Mouse (Mus musculus) neural tube, embryonic 13.5 days (tissue): ENCODE data around the gene Ikbkg. TPM values are rescaled to one million over a fixed set of nuclear protein-coding genes. Genes with fewer than 3 reads are reported as not detected.
"Not testable (repeated sequence)": the region's sequence is repeated elsewhere in the genome, so short reads cannot be mapped to it uniquely, and the experiment has no call there.

Source experiments
- ATAC-seq: fragments of 200-750 bp; cut with Nextera tagmentation; 2 replicates; pipeline ENCODE4 v1.8.0; 2017; ENCODE audit warnings: low read depth, mild to moderate bottlenecking, moderate TSS enrichment, moderate library complexity
- H3K27ac ChIP-seq: fragments of 300-500 bp; sonication (generic); replicated peaks from 2 replicates; pipeline ENCODE4 v1.5.1; 2015; ENCODE audit warnings: moderate library complexity, mild to moderate bottlenecking, inconsistent platforms
- H3K27me3 ChIP-seq: fragments of 300-500 bp; sonication (generic); 2 replicates; pipeline ENCODE4 v1.6.1; 2015; ENCODE audit warnings: mild to moderate bottlenecking, inconsistent platforms
- H3K36me3 ChIP-seq: fragments of 300-500 bp; sonication (generic); 2 replicates; pipeline ENCODE4 v1.6.1; 2015; ENCODE audit warnings: mild to moderate bottlenecking, inconsistent platforms
- H3K4me1 ChIP-seq: fragments of 300-500 bp; sonication (generic); replicated peaks from 2 replicates; pipeline ENCODE4 v1.6.1; 2015; ENCODE audit warnings: inconsistent platforms
- H3K4me2 ChIP-seq: fragments of 300-500 bp; sonication (generic); 2 replicates; pipeline ENCODE4 v1.6.1; 2015; ENCODE audit warnings: inconsistent platforms, mild to moderate bottlenecking, moderate library complexity
- H3K4me3 ChIP-seq: fragments of 300-500 bp; sonication (generic); 2 replicates; pipeline ENCODE4 v1.5.1; 2015; ENCODE audit warnings: mild to moderate bottlenecking, inconsistent platforms
- H3K9ac ChIP-seq: fragments of 300-500 bp; sonication (generic); 2 replicates; pipeline ENCODE4 v1.6.1; 2015; ENCODE audit warnings: moderate library complexity, mild to moderate bottlenecking, inconsistent platforms
- H3K9me3 ChIP-seq: fragments of 300-500 bp; sonication (generic); 2 replicates; pipeline ENCODE4 v1.6.1; 2016; ENCODE audit warnings: inconsistent platforms
- WGBS: fragments of 180-500 bp; shearing (Covaris S2); methylation state at CpG from one replicate; pipeline ENCODE4 v1.1.7; 2015; 5-methylcytosine and 5-hydroxymethylcytosine counted together
- polyA plus RNA-seq: library from polyadenylated mRNA; unstranded; fragments of >200 nt; fragmentation: Nextera tagmentation; extraction: Ambion mirVana; gene quantifications from 2 replicates; pipeline ENCODE4 v1.2.1, GENCODE M21; 2015

Ikbkg gene
- polyA plus RNA-seq, result 16.7 and 16.8 TPM in 2 replicates

DNA sequence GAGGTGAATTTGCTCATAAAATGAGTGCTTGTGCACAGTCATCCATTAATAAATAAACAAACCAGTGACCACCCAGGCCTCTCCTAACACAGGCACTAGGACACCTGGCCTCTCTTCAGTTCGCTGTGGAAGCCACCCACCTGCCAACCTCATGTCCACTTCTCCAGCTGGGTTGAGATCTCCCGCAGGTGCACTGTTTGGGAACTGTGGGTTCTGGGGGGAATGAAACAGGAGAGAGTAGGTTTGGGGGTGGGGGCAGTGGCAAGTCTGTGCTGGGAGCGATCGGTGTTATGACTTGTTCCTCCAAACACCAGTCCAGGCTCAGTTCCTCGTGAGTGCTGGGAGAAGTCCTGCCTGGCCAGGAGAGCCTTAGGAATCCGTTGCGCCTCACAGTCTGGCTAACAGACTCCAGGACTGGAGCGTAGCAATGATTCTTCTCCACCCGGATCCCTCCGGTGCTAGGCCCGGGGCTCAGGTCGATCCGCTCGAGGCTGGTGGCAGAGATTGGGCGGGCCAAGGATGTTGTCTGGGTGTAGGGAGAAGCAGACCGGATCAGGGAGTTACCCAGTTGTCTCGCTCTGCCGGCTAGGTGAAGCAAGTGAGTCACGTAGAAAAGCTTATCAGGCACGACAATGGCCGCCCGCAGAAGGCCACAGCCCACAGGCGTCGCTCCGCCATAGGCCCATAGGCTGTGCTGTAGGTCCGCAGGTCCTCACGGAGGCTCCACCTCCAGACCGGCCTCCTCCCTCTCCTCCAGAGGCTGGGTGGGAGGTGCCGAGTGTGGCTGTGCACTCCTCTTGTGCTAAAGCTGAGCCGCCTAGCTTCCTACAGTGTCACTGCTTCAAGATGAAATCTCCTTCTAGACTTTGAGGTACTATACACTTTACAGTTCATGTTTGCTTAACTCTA is at the start of gene Ikbkg, which contains the start of gene Fam3a:
Gene Ikbkg, plus strand, starts transcription at position 756 of the 909 bp plus-strand sequence.
Gene Fam3a, minus strand, starts transcription at position 738 of the 909 bp plus-strand sequence.
- peak within 1 kb of the TSS; percentile 64 for H3K4me2 ChIP-seq
- ATAC-seq, result peak; percentile 100
- no peaks in the 10 kb centered on the region for H3K9me3 ChIP-seq
- peak within 1 kb of the TSS; percentile 88 for H3K27ac ChIP-seq
- WGBS, result 22% methylated on average over 30 of the region's 30 CpGs
- H3K4me3 ChIP-seq, result peak within 1 kb of the TSS; percentile 51
- H3K4me1 ChIP-seq, result peaks cover 16% of the 10 kb centered on the region; the same call in 1 of the 2 replicates
- H3K9ac ChIP-seq, result peak within 1 kb of the TSS; percentile 79
- no peaks in the 10 kb centered on the region for H3K36me3 ChIP-seq
- H3K27me3 ChIP-seq, result no peaks in the 10 kb centered on the region

DNA sequence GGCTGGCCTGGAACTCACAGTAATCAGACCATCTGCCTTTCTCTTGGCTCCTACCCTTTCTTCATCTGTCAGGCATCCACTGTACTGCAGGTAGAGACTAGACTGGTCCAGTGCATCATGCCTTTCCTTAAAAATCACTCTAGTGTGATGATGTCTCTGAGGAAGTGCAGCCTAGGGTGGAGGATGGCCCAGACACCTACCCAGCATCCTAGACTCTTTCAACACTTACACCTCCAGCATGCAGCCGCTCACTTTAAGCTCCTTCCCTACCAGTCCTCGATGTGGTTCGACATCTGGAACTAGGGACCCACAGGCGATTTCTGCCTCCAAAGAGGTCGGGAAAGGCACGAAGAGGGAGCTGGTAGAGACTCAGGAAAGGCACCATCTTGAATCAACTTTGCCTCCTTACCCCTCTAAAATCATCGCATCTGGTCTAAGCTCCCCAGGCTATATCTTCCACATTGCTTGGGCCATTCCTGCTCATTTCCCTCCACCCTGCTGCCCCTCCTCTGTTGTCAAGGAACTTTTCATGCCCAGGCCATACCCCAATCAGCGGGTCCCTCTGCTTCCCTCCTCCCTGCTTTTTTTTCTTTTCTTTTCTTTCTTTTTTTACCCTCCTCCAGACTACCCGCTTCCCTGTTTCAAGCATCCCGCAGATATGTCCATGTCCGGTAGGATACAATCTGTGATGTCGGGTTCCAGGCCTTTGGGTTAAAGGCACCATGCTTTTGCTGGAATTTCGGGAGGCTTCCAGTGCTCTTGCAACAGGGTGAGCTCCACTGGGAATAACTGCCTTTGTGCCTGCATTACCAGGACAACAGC is 40.2 kb upstream of the Ikbkg start:
- H3K27me3 ChIP-seq, result no peaks in the 10 kb centered on the region
- H3K4me2 ChIP-seq, result peak overlapping the region; percentile 61
- no peaks in the 10 kb centered on the region for H3K9me3 ChIP-seq
- WGBS, result 34% methylated on average over 13 of the region's 13 CpGs
- peak; percentile 62 for ATAC-seq
- no peaks in the 10 kb centered on the region for H3K36me3 ChIP-seq
- peak overlapping the region; percentile 76 for H3K27ac ChIP-seq
- H3K4me1 ChIP-seq, result peaks cover 6% of the 10 kb centered on the region; the same call in 1 of the 2 replicates
- H3K9ac ChIP-seq, result peak overlapping the region; percentile 74
- H3K4me3 ChIP-seq, result peak overlapping the region; percentile 46

DNA sequence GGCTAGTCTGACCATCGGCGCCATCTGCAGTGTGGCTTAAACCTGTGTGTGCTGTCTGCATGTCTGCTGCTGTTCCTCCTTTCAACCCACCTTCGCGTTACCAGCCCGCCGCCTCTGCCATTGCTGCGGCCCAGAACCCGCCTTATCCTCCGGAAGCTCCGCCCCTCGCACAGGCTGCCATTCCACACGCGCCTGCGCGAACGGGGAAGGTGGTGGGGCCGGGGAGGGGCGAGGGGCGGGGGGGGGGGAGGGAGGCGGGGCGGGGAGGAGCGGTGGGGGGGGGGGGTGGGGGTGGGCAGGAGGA is 39.7 kb upstream of the Ikbkg start, which contains the start of gene Lage3:
Gene Lage3, minus strand, starts transcription at position 152 of the 304 bp plus-strand sequence.
- Histone ChIP-seq H3K9ac (peak within 1 kb of the TSS; percentile 74), H3K27ac (peak within 1 kb of the TSS; percentile 76), H3K27me3 (no peaks in the 10 kb centered on the region), H3K4me1 (peaks cover 6% of the 10 kb centered on the region; the same call in 1 of the 2 replicates), H3K9me3 (no peaks in the 10 kb centered on the region), H3K4me2 (peak within 1 kb of the TSS; percentile 61), H3K4me3 (peak within 1 kb of the TSS; percentile 46), H3K36me3 (no peaks in the 10 kb centered on the region)
- WGBS, result 38% methylated on average over 5 of the region's 22 CpGs
- peak; percentile 91 for ATAC-seq

DNA sequence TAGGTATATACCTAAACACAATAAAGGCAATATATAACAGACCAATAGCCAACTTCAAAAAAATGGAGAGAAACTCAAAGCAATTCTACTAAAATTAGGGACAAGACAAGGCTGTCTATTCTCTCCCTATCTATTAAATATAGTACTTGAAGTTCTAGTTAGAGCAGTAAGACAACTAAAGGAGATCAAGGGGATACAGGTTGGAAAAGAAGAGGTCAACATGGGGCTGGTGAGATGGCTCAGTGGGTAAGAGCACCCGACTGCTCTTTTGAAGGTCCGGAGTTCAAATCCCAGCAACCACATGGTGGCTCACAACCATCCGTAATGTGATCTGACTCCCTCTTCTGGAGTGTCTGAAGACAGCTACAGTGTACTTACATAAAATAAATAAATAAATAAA is 36.0 kb upstream of the Ikbkg start:
- not testable (repeated sequence) for H3K27me3 ChIP-seq, H3K27ac ChIP-seq, H3K4me2 ChIP-seq, ATAC-seq, H3K9me3 ChIP-seq, H3K4me3 ChIP-seq, H3K36me3 ChIP-seq, H3K9ac ChIP-seq, H3K4me1 ChIP-seq
- WGBS, result 82% methylated on average over 3 of the region's 3 CpGs

DNA sequence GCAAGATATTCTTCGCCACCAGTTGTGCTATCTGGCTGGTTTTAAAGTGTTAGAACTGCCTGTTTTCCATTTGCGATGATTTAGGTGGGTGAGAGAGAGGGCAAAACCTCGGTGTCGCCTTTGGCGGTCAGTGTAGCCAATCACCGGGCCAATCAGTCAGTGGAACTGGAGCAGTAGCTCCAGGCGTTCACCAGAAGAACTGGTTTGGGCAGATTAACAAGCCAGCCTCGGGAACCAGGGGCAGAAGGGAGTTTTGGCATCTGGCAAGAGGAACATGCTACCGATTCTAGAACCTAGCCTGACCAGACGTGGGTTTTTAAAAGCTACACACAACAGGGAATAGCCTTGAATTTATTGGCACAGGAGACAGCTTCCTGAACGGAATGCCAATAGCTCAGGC is 33.9 kb upstream of the Ikbkg start:
- Histone ChIP-seq H3K4me3 (no peak overlapping the region), H3K27me3 (no peaks in the 10 kb centered on the region), H3K36me3 (no peaks in the 10 kb centered on the region), H3K4me2 (no peak overlapping the region), H3K9me3 (no peaks in the 10 kb centered on the region), H3K27ac (no peak overlapping the region), H3K9ac (no peak overlapping the region), H3K4me1 (no peaks in the 10 kb centered on the region)
- WGBS, result 54% methylated on average over 11 of the region's 11 CpGs
- no peak for ATAC-seq

DNA sequence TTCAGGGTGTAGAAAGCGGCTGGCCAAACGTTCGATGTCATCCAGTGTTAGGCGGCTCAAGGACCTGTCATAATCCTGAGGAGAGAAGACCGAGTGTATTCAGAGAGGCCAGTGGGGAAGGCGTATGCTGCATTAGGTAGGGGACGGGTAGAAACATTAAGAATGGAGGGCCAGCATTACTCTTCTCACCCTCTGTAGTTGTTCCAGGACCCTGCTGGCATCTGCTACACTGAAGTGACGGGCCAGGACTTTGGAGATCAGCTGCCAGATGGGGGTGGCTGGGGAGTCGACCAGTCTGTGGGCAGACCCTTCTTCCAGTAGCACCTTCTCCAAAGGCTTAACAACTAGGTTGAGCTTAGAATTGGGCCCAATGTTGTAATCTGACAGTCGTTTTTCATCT is 25.6 kb upstream of the Ikbkg start:
- Histone ChIP-seq H3K9me3 (no peaks in the 10 kb centered on the region), H3K27ac (no peak overlapping the region), H3K4me2 (peak overlapping the region; percentile 67), H3K9ac (peak overlapping the region; percentile 86), H3K36me3 (0 out of 2 replicates have a peak, but pooled peaks cover 6% of the 10 kb centered on the region), H3K27me3 (no peaks in the 10 kb centered on the region), H3K4me3 (peak overlapping the region; percentile 58), H3K4me1 (peaks cover 16% of the 10 kb centered on the region)
- ATAC-seq, result 0 out of 2 replicates have a peak, but pooled peaks have one; percentile 11
- WGBS, result 73% methylated on average over 10 of the region's 10 CpGs

DNA sequence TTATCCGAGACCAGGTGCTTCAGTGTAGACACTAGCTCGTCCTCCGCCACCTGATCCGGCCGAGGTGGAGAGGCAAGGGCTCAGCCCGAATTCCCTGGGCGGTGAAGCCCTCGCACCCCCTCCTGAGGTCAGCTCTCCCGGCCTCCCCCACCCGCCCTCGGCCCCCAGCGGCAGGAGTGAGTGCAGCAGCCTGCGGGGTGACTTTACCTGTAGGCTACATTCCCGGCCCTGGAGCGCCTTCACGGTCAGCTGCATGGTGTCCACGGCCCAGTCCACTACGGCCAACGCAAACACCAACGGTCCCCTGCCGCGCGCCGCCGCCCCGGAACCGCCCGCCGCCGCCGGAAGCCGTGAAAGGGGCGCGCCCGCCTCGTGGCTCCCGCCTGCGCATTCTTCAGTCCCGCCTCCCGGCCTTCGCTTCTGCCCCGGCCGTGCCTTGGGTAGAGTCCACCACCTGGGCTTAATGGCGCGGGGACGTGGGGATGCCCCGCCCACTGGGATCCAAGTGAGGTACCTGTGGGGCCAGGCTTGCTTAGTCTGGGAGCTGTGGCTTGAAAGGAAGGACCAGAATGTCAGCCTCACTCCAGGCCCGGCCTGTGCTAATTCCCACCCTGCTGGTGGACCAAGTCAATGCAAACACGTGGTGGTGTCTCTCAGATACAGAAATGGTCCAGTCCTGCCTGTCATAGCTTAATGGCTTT is 24.7 kb upstream of the Ikbkg start:
- H3K4me3 ChIP-seq, result peak overlapping the region; percentile 58
- ATAC-seq, result peak; percentile 84
- H3K4me2 ChIP-seq, result peak overlapping the region; percentile 67
- no peaks in the 10 kb centered on the region for H3K9me3 ChIP-seq
- WGBS, result 17% methylated on average over 32 of the region's 49 CpGs
- H3K4me1 ChIP-seq, result peaks cover 19% of the 10 kb centered on the region
- H3K27ac ChIP-seq, result peak overlapping the region; percentile 83
- H3K27me3 ChIP-seq, result no peaks in the 10 kb centered on the region
- 0 out of 2 replicates have a peak, but pooled peaks cover 6% of the 10 kb centered on the region for H3K36me3 ChIP-seq
- H3K9ac ChIP-seq, result peak overlapping the region; percentile 86

DNA sequence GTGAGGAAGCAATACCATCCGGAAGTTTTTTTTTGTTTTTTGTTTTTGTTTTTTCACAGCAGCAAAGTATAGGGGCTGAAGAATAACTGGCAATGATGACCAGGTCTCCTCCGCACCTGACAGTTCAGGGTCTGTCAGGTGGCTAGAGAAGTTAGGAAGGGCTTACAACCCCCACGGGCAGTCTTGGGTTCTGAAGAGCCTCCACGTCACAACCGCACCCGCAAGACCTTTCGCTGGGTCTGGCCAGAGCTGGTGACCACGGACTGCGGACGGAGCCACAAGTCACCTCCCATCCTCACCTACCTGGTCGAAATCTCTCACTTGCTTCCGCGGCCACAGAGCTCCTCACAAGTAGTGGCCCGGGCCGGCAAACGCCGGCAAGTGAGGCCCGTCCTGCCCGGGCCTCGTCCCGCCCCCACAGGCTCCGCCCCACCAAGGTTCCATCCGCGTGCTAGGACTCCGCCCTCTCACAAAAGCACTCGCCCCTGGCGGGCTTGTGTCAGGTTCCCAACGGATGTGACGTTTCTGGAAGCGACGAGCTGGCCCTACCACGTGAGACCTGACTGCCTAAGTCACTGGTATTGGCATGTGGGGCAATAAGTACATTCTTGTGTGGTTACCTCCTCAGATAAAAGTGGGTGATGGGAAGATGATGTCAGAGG is 20.1 kb upstream of the Ikbkg start, which contains the start of the genes Ubl4a and Slc10a3:
Gene Ubl4a, minus strand, starts transcription at position 331 of the 662 bp plus-strand sequence.
Gene Slc10a3, minus strand, starts transcription at position 462 of the 662 bp plus-strand sequence.
- no peaks in the 10 kb centered on the region for H3K9me3 ChIP-seq
- peak within 1 kb of the TSS; percentile 45 for H3K4me3 ChIP-seq
- no peaks in the 10 kb centered on the region for H3K27me3 ChIP-seq
- 0 out of 2 replicates have a peak, but pooled peaks cover 6% of the 10 kb centered on the region for H3K36me3 ChIP-seq
- ATAC-seq, result peak; percentile 88
- peak within 1 kb of the TSS; percentile 62 for H3K4me2 ChIP-seq
- no peak within 1 kb of the TSS for H3K27ac ChIP-seq
- WGBS, result 24% methylated on average over 32 of the region's 32 CpGs
- peaks cover 7% of the 10 kb centered on the region; the same call in 1 of the 2 replicates for H3K4me1 ChIP-seq
- H3K9ac ChIP-seq, result peak within 1 kb of the TSS; percentile 67

DNA sequence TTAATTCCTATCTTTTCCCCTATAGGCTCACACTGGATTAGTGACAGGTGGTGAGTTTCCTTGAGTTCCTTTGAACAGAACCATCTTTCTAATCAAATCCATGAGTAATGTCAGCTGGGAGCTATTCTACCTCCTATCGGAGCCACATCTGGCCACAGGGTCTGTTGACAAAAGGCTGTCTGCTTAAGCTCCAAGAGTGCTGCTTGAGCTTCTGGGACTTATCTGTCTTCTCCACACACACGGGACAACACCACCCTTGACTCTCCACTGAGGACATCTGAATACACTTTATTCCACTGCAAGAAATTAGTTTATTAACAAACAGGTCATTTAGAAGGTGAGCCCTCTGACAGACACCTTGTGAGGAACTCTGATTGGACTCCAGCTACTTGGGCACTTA is 8.6 kb upstream of the Ikbkg start:
- H3K9me3 ChIP-seq, result no peaks in the 10 kb centered on the region
- 0 out of 2 replicates have a peak, but pooled peaks cover 17% of the 10 kb centered on the region for H3K36me3 ChIP-seq
- no peaks in the 10 kb centered on the region for H3K4me1 ChIP-seq
- H3K27ac ChIP-seq, result no peak overlapping the region
- 90% methylated on average over 2 of the region's 2 CpGs for WGBS
- no peak overlapping the region for H3K4me3 ChIP-seq
- no peak overlapping the region for H3K4me2 ChIP-seq
- H3K9ac ChIP-seq, result no peak overlapping the region
- H3K27me3 ChIP-seq, result no peaks in the 10 kb centered on the region
- ATAC-seq, result no peak

DNA sequence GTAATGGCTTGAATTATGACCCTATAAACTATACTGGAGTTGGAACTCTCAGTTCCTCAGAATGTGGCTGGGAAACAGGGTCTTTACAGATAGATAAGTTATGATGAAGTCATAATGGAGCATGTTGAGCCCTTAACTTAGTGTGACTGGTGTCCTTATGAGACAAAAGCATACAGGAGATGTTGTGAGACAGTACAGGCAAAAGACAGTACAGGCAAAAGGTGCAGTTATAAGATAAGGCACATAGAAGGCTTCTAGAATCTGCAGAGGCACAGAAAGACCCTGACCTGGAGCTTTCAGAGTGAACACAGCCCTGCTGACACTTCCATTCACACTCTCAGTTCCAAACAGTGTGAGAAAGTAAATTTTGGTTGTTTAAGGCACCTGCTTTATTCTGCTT is 4.9 kb upstream of the Ikbkg start:
- Histone ChIP-seq H3K9ac (no peak overlapping the region), H3K4me3 (no peak overlapping the region), H3K27me3 (no peaks in the 10 kb centered on the region), H3K4me2 (no peak overlapping the region), H3K9me3 (no peaks in the 10 kb centered on the region), H3K4me1 (peaks cover 12% of the 10 kb centered on the region; the same call in 1 of the 2 replicates), H3K36me3 (0 out of 2 replicates have a peak, but pooled peaks cover 17% of the 10 kb centered on the region), H3K27ac (no peak overlapping the region)
- no peak for ATAC-seq

DNA sequence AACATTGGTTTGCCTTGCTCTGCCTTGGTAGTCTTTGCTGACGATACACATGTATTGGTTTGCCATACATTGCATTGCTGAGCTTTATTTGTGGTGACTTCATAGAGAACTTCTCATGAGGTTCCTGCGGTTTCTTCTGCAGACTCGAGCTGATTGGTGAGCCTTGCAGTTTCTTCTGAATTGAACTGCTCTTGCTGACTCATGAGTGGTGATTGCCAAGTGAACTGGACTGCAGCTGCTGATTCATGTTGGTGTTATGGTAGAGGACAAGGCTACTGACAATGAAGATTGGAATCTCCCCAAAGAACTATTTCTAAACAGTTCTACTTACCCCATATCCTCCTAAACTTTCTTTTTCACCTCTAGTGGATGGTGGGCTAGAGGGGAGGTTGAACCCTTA is 7.0 kb downstream of the Ikbkg start:
- Histone ChIP-seq H3K4me3 (no peak overlapping the region), H3K9ac (no peak overlapping the region), H3K4me2 (no peak overlapping the region), H3K36me3 (no peaks in the 10 kb centered on the region), H3K27ac (no peak overlapping the region), H3K27me3 (no peaks in the 10 kb centered on the region), H3K9me3 (no peaks in the 10 kb centered on the region), H3K4me1 (no peaks in the 10 kb centered on the region)
- ATAC-seq, result no peak
- WGBS, result 84% methylated on average over 3 of the region's 3 CpGs
